Mouse (Mus musculus): ENCODE results near the gene Grin2a.

DNA sequence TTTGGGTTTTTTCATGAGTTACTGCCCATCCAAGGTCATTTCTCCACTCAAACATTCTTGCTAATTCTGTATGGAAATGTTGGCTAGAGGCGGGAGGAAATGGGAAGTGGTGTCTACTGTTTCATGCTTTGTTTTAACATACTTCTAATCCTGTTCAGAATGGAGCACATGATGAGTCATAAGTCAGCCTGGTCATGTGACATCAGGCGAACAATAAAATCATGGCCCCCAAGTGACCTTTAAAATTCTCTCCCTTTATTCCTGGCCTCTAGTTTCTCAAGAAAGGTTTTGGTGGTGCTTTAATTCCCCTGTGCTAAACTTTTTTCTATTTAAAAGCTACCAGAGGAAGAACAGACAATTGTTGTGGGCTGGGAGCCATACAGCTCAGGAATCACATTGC, 161.1 kb downstream of the Grin2a start:
- TF ChIP-seq POLR2A (IDR thresholded peaks at IDR 0.05; ENCODE audit: insufficient read depth, low read depth, low read length) (no peak), CTCF (IDR thresholded peaks at IDR 0.05; ENCODE audit: insufficient read depth, low read depth, low read length) (no peak)

All from olfactory bulb, adult 2 months (tissue).